33 mouse cellular contexts compared by ENCODE assay signal in genomic region chr12:8527770-8528169, GRCm38 (mm10).
"Had no signal": no experiment of that assay in that cellular context is flagged by ENCODE, and none has a peak within 500 bp of the region (broad histone marks: within the 10 kb centered on the region; RNA-seq: fewer than 3 reads in every experiment).

No protein-coding gene starts in this region.

- DNase-seq: heart, postnatal 10 days; heart, postnatal 14 days; heart, postnatal 36 days; heart, postnatal 4 days; kidney, adult 11 months; kidney, adult 18-20 months; kidney, adult 2 months; kidney, adult 8-10 months; kidney, adult 9 months; kidney, postnatal 10 days; kidney, postnatal 14 days; kidney, postnatal 25 days; kidney, postnatal 36 days; kidney, postnatal 4 days; layer of hippocampus, adult 9-11 months; layer of hippocampus, postnatal 36 days had no signal

- H3K36me3 ChIP-seq: heart, embryonic 12.5 days; heart, embryonic 13.5 days; heart, embryonic 15.5 days; hindbrain, embryonic 10.5 days; hindbrain, embryonic 12.5 days; hindbrain, embryonic 13.5 days; hindbrain, embryonic 15.5 days; kidney, embryonic 15.5 days had no signal

- H3K4me1 ChIP-seq: hindbrain, embryonic 10.5 days; hindbrain, embryonic 12.5 days; hindbrain, embryonic 13.5 days; hindbrain, embryonic 15.5 days; kidney, embryonic 15.5 days had no signal

- H3K4me2 ChIP-seq: heart, embryonic 11.5 days; heart, embryonic 12.5 days; heart, embryonic 13.5 days; heart, embryonic 15.5 days; hindbrain, embryonic 12.5 days; hindbrain, embryonic 13.5 days; hindbrain, embryonic 14.5 days; hindbrain, embryonic 15.5 days; kidney, embryonic 15.5 days had no signal

- ATAC-seq: hindbrain, embryonic 16.5 days; hindbrain, postnatal 0 days; inflammation-experienced regulatory T-cells, adult 6 months; intestine, embryonic 16.5 days had no signal

- H3K4me3 ChIP-seq: heart, embryonic 12.5 days; heart, embryonic 13.5 days; heart, embryonic 15.5 days; hindbrain, embryonic 10.5 days; hindbrain, embryonic 12.5 days; hindbrain, embryonic 13.5 days; hindbrain, embryonic 15.5 days; kidney, embryonic 15.5 days; layer of hippocampus, adult 2 months; left cerebral cortex, adult 2 months had no signal

- H3K27me3 ChIP-seq: heart, embryonic 12.5 days; heart, embryonic 13.5 days; heart, embryonic 15.5 days; hindbrain, embryonic 12.5 days; hindbrain, embryonic 13.5 days; hindbrain, embryonic 15.5 days; kidney, embryonic 15.5 days had no signal

- H3K9me3 ChIP-seq: heart, embryonic 13.5 days; heart, embryonic 15.5 days; hindbrain, embryonic 10.5 days; hindbrain, embryonic 12.5 days; hindbrain, embryonic 13.5 days; hindbrain, embryonic 15.5 days; kidney, embryonic 15.5 days had no signal

- H3K9ac ChIP-seq: heart, embryonic 12.5 days; heart, embryonic 13.5 days; heart, embryonic 15.5 days; hindbrain, embryonic 12.5 days; hindbrain, embryonic 13.5 days; hindbrain, embryonic 14.5 days; hindbrain, embryonic 15.5 days; kidney, embryonic 15.5 days had no signal

- H3K27ac ChIP-seq: heart, embryonic 13.5 days; heart, embryonic 15.5 days; hindbrain, embryonic 10.5 days; hindbrain, embryonic 12.5 days; hindbrain, embryonic 13.5 days; hindbrain, embryonic 14.5 days; hindbrain, embryonic 15.5 days; hindbrain, postnatal 0 days; kidney, embryonic 15.5 days; kidney, postnatal 0 days; layer of hippocampus, adult 2 months; left cerebral cortex, adult 2 months had no signal
